11 mouse cellular contexts compared by ENCODE assay signal in genomic region chr15:80615636-80616383, GRCm38 (mm10). TPM values are rescaled to one million over a fixed set of nuclear protein-coding genes. Genes with fewer than 3 reads are reported as not detected.
DNase-seq lines count a peak whose midpoint lies in the region; ATAC-seq and TF ChIP-seq lines count a peak whose summit lies in the region.
"Had no signal": no experiment of that assay in that cellular context is flagged by ENCODE, and none has a peak within 500 bp of the region (broad histone marks: within the 10 kb centered on the region; RNA-seq: fewer than 3 reads in every experiment).

No protein-coding gene starts in this region.

- no peak for TF ChIP-seq POLR2A in lung, adult 2 months (IDR thresholded peaks at IDR 0.05; ENCODE audit: borderline replicate concordance, extremely low read depth, low read depth, low read length)

- ATAC-seq in CD4-positive, CD25-positive, alpha-beta regulatory T cell, adult 4 months, result no peak
- no peak for ATAC-seq in forebrain, postnatal 0 days
- no peak for ATAC-seq in midbrain, embryonic 14.5 days (ENCODE audit: low FRiP score, low TSS enrichment)

- peak overlapping the region; percentile 45 for H3K4me3 ChIP-seq in E14TG2a.4 (replicated peaks; ENCODE audit: low read length)
- H3K4me3 ChIP-seq in forebrain, postnatal 0 days (ENCODE audit: low read depth, low read length), result no peak overlapping the region
- no peak overlapping the region for H3K4me3 ChIP-seq in midbrain, embryonic 14.5 days (replicated peaks; ENCODE audit: low read depth, low read length)
- H3K4me3 ChIP-seq in lung, adult 2 months (replicated peaks; ENCODE audit: extremely low read depth, low read depth, low read length), result no peak overlapping the region

- H3K27ac ChIP-seq in forebrain, postnatal 0 days (ENCODE audit: low read depth, low read length), result no peak overlapping the region
- H3K27ac ChIP-seq in midbrain, embryonic 14.5 days (replicated peaks; ENCODE audit: low read depth, low read length), result no peak overlapping the region

- no peaks in the 10 kb centered on the region for H3K9me3 ChIP-seq in E14TG2a.4 (ENCODE audit: low read length)
- no peaks in the 10 kb centered on the region for H3K9me3 ChIP-seq in forebrain, postnatal 0 days (ENCODE audit: low read length)
- no peaks in the 10 kb centered on the region for H3K9me3 ChIP-seq in midbrain, embryonic 14.5 days (ENCODE audit: control insufficient read depth, low read length)

- WGBS in forebrain, postnatal 0 days, result 10% methylated on average over 17 of the region's 17 CpGs
- whole genome bisulfite sequencing in midbrain, embryonic 14.5 days, result 7% methylated on average over 17 of the region's 17 CpGs
- 17% methylated on average over 16 of the region's 17 CpGs for WGBS in lung, adult 2 months

- peak overlapping the region; percentile 11; the same call in 1 of the 2 replicates for H3K4me2 ChIP-seq in forebrain, postnatal 0 days (ENCODE audit: low read depth)
- H3K4me2 ChIP-seq in midbrain, embryonic 14.5 days (ENCODE audit: low read length), result peak overlapping the region; percentile 16

- no peak for TF ChIP-seq CTCF in E14TG2a.4 (conservative IDR thresholded peaks at IDR 0.05; ENCODE audit: low read length)
- TF ChIP-seq CTCF in forebrain, postnatal 0 days (IDR thresholded peaks at IDR 0.05; ENCODE audit: low read depth), result no peak
- TF ChIP-seq CTCF in lung, adult 2 months (IDR thresholded peaks at IDR 0.05; ENCODE audit: insufficient read depth, low read length), result no peak

- DNase-seq in CD4-positive, CD25-positive, alpha-beta regulatory T cell, adult 2 months (ENCODE audit: low read depth, low spot score), result peak; percentile 73
- DNase-seq in forebrain, postnatal 0 days, result no peak
- DNase-seq in midbrain, embryonic 14.5 days, result peak; percentile 50
- no peak for DNase-seq in urinary bladder, postnatal 36 days (ENCODE audit: low spot score in 2 of 2)
- DNase-seq in lung, adult 2 months, result no peak
- no peak for DNase-seq in left cerebral cortex, adult 8-10 months (ENCODE audit: low spot score in 2 of 2)

- peaks cover 34% of the 10 kb centered on the region for H3K27me3 ChIP-seq in E14TG2a.4 (ENCODE audit: insufficient read depth, low read length)
- H3K27me3 ChIP-seq in forebrain, postnatal 0 days (ENCODE audit: insufficient read depth, low read length), result no peaks in the 10 kb centered on the region
- H3K27me3 ChIP-seq in midbrain, embryonic 14.5 days (ENCODE audit: control insufficient read depth, insufficient read depth, low read length), result no peaks in the 10 kb centered on the region

- no peaks in the 10 kb centered on the region for H3K36me3 ChIP-seq in E14TG2a.4 (ENCODE audit: insufficient read depth, low read length)
- no peaks in the 10 kb centered on the region for H3K36me3 ChIP-seq in forebrain, postnatal 0 days (ENCODE audit: insufficient read depth)
- no peaks in the 10 kb centered on the region for H3K36me3 ChIP-seq in midbrain, embryonic 14.5 days (ENCODE audit: control insufficient read depth, insufficient read depth, low read length)

- 0 out of 2 replicates have a peak overlapping the region, but pooled peaks have one; percentile 1 for H3K9ac ChIP-seq in forebrain, postnatal 0 days
- no peak overlapping the region for H3K9ac ChIP-seq in midbrain, embryonic 14.5 days (replicated peaks; ENCODE audit: low read length)

- peaks cover 62% of the 10 kb centered on the region for H3K4me1 ChIP-seq in E14TG2a.4 (replicated peaks; ENCODE audit: low read depth, low read length)
- H3K4me1 ChIP-seq in forebrain, postnatal 0 days (ENCODE audit: insufficient read depth), result peaks cover 7% of the 10 kb centered on the region; the same call in 1 of the 2 replicates
- peaks cover 20% of the 10 kb centered on the region for H3K4me1 ChIP-seq in midbrain, embryonic 14.5 days (ENCODE audit: control insufficient read depth, insufficient read depth, low read length)
- no peaks in the 10 kb centered on the region for H3K4me1 ChIP-seq in lung, adult 2 months (ENCODE audit: control insufficient read depth, insufficient read depth, low read length)

RNA-seq across cellular contexts. Expression of gene Grap2, which starts 43.4 kb away (rescaled TPM):
- 10 to 100 TPM; 37.7 to 55.0 TPM for polyA plus RNA-seq in CD4-positive, CD25-positive, alpha-beta regulatory T cell, adult 4 months (2017; shearing (Covaris generic))
- total RNA-seq in forebrain, postnatal 0 days (2014; rRNA removed), result 0.23 TPM in 1 of 2 replicates, not detected in the other
- polyA plus RNA-seq in forebrain, postnatal 0 days (2015; fragmentation: Nextera tagmentation; extraction: Ambion mirVana), result 0.21 TPM in 1 of 2 replicates, not detected in the other
- polyA plus RNA-seq in midbrain, embryonic 14.5 days (2014; fragmentation: Nextera tagmentation; extraction: Ambion mirVana), result 0.66 and 0.90 TPM in 2 replicates
- polyA plus RNA-seq in lung, adult 2 months (2012; rRNA removed), result 5.3 and 7.3 TPM in 2 replicates
- total RNA-seq in left cerebral cortex, adult 8-10 months (2022), result under 1 TPM; 0.16 to 0.84 (median 0.79) TPM

RNA-seq across cellular contexts. Expression of gene Enthd1, which starts 50.9 kb away (rescaled TPM):
- under 1 TPM in 1 of 2 experiments, not detected in 1; 0.24 TPM for polyA plus RNA-seq in CD4-positive, CD25-positive, alpha-beta regulatory T cell, adult 4 months (2017; shearing (Covaris generic))
- total RNA-seq in forebrain, postnatal 0 days (2014; rRNA removed), result not detected in 2 replicates
- not detected in 2 replicates for polyA plus RNA-seq in forebrain, postnatal 0 days (2015; fragmentation: Nextera tagmentation; extraction: Ambion mirVana)
- not detected in 2 replicates for polyA plus RNA-seq in midbrain, embryonic 14.5 days (2014; fragmentation: Nextera tagmentation; extraction: Ambion mirVana)
- polyA plus RNA-seq in lung, adult 2 months (2012; rRNA removed), result not detected in 2 replicates
- total RNA-seq in left cerebral cortex, adult 8-10 months (2022), result not detected
- total RNA-seq: liver, adult 2 months had no signal
- polyA plus RNA-seq: cortical plate, adult 2 months; intestine, embryonic 14.5 days; liver, adult 2 months had no signal

RNA-seq across cellular contexts. Expression of gene Fam83f, which starts 55.8 kb away (rescaled TPM):
- polyA plus RNA-seq in CD4-positive, CD25-positive, alpha-beta regulatory T cell, adult 4 months (2017; shearing (Covaris generic)), result under 1 TPM in 1 of 2 experiments, not detected in 1; 0.30 TPM
- total RNA-seq in forebrain, postnatal 0 days (2014; rRNA removed), result 0.23 and 1.1 TPM in 2 replicates
- 0.11 and 0.36 TPM in 2 replicates for polyA plus RNA-seq in forebrain, postnatal 0 days (2015; fragmentation: Nextera tagmentation; extraction: Ambion mirVana)
- 0.26 and 0.30 TPM in 2 replicates for polyA plus RNA-seq in midbrain, embryonic 14.5 days (2014; fragmentation: Nextera tagmentation; extraction: Ambion mirVana)
- polyA plus RNA-seq in lung, adult 2 months (2012; rRNA removed), result 1.2 and 2.2 TPM in 2 replicates
- total RNA-seq in left cerebral cortex, adult 8-10 months (2022), result under 1 TPM; 0.28 to 0.50 (median 0.43) TPM

Comparison
In these comparisons a context has a peak if more than half of its experiments do, and no peak if none do; other contexts are left out.
1. DNase-seq: peak in CD4-positive, CD25-positive, alpha-beta regulatory T cell, adult 2 months (single experiment) and midbrain, embryonic 14.5 days (single experiment); none in forebrain, postnatal 0 days (single experiment), urinary bladder, postnatal 36 days (0 of 2), lung, adult 2 months (single experiment) and left cerebral cortex, adult 8-10 months (0 of 2).